Mouse (Mus musculus) brain, embryonic 14.5 days (tissue): Measurements from ENCODE around the gene Stk19. TPM values are rescaled to one million over a fixed set of nuclear protein-coding genes. Genes with fewer than 3 reads are reported as not detected.
"Not testable (repeated sequence)": the region's sequence is repeated elsewhere in the genome, so short reads cannot be mapped to it uniquely, and the experiment has no call there.

ENCODE experiments used
- DNase-seq: peaks from one replicate; pipeline ENCODE4 v3.0.0-alpha.2; 2011; ENCODE audit warnings: low read depth
- CTCF ChIP-seq: fragments of 200-500 bp; IDR thresholded peaks from 2 replicates; pipeline ENCODE4 v1.5.1; 2012; ENCODE audit warnings: inconsistent platforms, mild to moderate bottlenecking, moderate library complexity, borderline replicate concordance; ENCODE audit not compliant: insufficient read depth, insufficient read length; ENCODE audit errors: extremely low read depth
- POLR2A ChIP-seq: fragments of 200-500 bp; IDR thresholded peaks from 2 replicates; pipeline ENCODE4 v1.6.1; 2012; ENCODE audit warnings: mild to moderate bottlenecking, inconsistent platforms, borderline replicate concordance; ENCODE audit not compliant: poor library complexity, insufficient read depth, insufficient read length, severe bottlenecking; ENCODE audit errors: extremely low read depth
- polyA plus RNA-seq: library from polyadenylated mRNA; depleted of rRNA; stranded (reverse); fragments of >200 nt; gene quantifications from 2 replicates; pipeline ENCODE4 v1.2.3, GENCODE M21; 2012

The Stk19 gene
- polyA plus RNA-seq, 1 experiment = 57.1 TPM

- no peak for DNase-seq
- no peak for TF ChIP-seq CTCF
- no peak for TF ChIP-seq POLR2A
Observed at GRCm38 (mm10) chr17:34853511-34853910, 16.8 kb upstream of the Stk19 start.

GRCm38 (mm10) chr17:34850517-34851125 is 13.9 kb upstream of the Stk19 start:
- no peak for DNase-seq
- TF ChIP-seq POLR2A (no peak), CTCF (no peak)

- TF ChIP-seq CTCF (no peak), POLR2A (peak; percentile 96)
- DNase-seq = peak; percentile 99
Observed at GRCm38 (mm10) chr17:34849722-34850516, 13.2 kb upstream of the Stk19 start, which contains the start of the genes Skiv2l and Nelfe. Skiv2l (minus strand) TSS chr17:34850210. Nelfe (plus strand) TSS chr17:34850391.

GRCm38 (mm10) chr17:34847615-34848014 is 10.9 kb upstream of the Stk19 start:
- no peak for DNase-seq
- no peak for TF ChIP-seq POLR2A
- TF ChIP-seq CTCF = no peak

- DNase-seq = no peak
Observed at GRCm38 (mm10) chr17:34847192-34847591, 10.4 kb upstream of the Stk19 start.

GRCm38 (mm10) chr17:34844884-34845283 is 8.1 kb upstream of the Stk19 start:
- TF ChIP-seq POLR2A (no peak), CTCF (no peak)
- no peak for DNase-seq

More at GRCm38 (mm10) chr17:34847192-34847591, 10.4 kb upstream of the Stk19 start:
- no peak for TF ChIP-seq POLR2A
- no peak for TF ChIP-seq CTCF

GRCm38 (mm10) chr17:34840736-34841307 is 4.1 kb upstream of the Stk19 start:
- DNase-seq = no peak
- TF ChIP-seq POLR2A (no peak), CTCF (no peak)

GRCm38 (mm10) chr17:34838785-34839184 is 2.0 kb upstream of the Stk19 start:
- TF ChIP-seq POLR2A = no peak
- no peak for TF ChIP-seq CTCF
- no peak for DNase-seq

GRCm38 (mm10) chr17:34837464-34838324 is 949 bp upstream of the Stk19 start:
- TF ChIP-seq CTCF (no peak), POLR2A (no peak)
- no peak for DNase-seq

GRCm38 (mm10) chr17:34836155-34836855 is 440 bp downstream of the Stk19 start:
- TF ChIP-seq CTCF = no peak
- no peak for TF ChIP-seq POLR2A
- no peak for DNase-seq

GRCm38 (mm10) chr17:34830776-34831175 is 6.0 kb downstream of the Stk19 start:
- not testable (repeated sequence) for DNase-seq

GRCm38 (mm10) chr17:34814818-34815370 is 21.9 kb downstream of the Stk19 start:
- TF ChIP-seq CTCF (no peak), POLR2A (no peak)
- no peak for DNase-seq
